Mouse (Mus musculus) brain, embryonic 14.5 days (tissue): ENCODE measurements around the gene Egfl6.

ENCODE experiments used
- CTCF ChIP-seq: fragments of 200-500 bp; IDR thresholded peaks from 2 replicates; pipeline ENCODE4 v1.5.1; 2012; ENCODE audit warnings: inconsistent platforms, mild to moderate bottlenecking, moderate library complexity, borderline replicate concordance; ENCODE audit not compliant: insufficient read depth, insufficient read length; ENCODE audit errors: extremely low read depth
- POLR2A ChIP-seq: fragments of 200-500 bp; IDR thresholded peaks from 2 replicates; pipeline ENCODE4 v1.6.1; 2012; ENCODE audit warnings: mild to moderate bottlenecking, inconsistent platforms, borderline replicate concordance; ENCODE audit not compliant: poor library complexity, insufficient read depth, insufficient read length, severe bottlenecking; ENCODE audit errors: extremely low read depth

GRCm38 (mm10) chrX:166504421-166504820, 81.1 kb downstream of the Egfl6 start:
- TF ChIP-seq CTCF (no peak), POLR2A (no peak)
